ENCODE assay signal across 22 mouse cellular contexts in genomic region chr13:40509290-40509689, GRCm38 (mm10).
DNase-seq lines count a peak whose midpoint lies in the region; ATAC-seq lines count a peak whose summit lies in the region.
"Had no signal": no experiment of that assay in that cellular context is flagged by ENCODE, and none has a peak within 500 bp of the region (broad histone marks: within the 10 kb centered on the region; RNA-seq: fewer than 3 reads in every experiment).

No protein-coding gene starts in this region.

- DNase-seq in ES-CJ7 (ENCODE audit: low read depth, low spot score) (peak; percentile 37), R1 (ENCODE audit: low read depth, low spot score) (peak; percentile 53), ZHBTc4 (ENCODE audit: low read depth, low spot score) (peak; percentile 22)
- no peak for DNase-seq in kidney, postnatal 4 days
- no peak for DNase-seq in kidney, adult 11 months
- DNase-seq: adrenal gland, adult 2 months; adrenal gland, adult 8-10 months; adrenal gland, postnatal 10 days; adrenal gland, postnatal 14 days; adrenal gland, postnatal 25 days; adrenal gland, postnatal 36 days; B cell, adult 2 months; cerebellum, adult 11 months; cerebellum, adult 11-12 months; cerebellum, adult 18-20 months; cerebellum, adult 2 months; cerebellum, adult 8-10 months; cerebellum, adult 9-10 months had no signal

- ATAC-seq in inflammation-experienced regulatory T-cells, adult 6 months: no peak
- ATAC-seq: activated CD4-positive, CD25-positive, alpha-beta regulatory T cell, adult 4 months; CD4-positive, CD25-positive, alpha-beta regulatory T cell, adult 4 months; Patski had no signal

Comparison
In these comparisons a context has a peak if more than half of its experiments do, and no peak if none do; other contexts are left out.
1. DNase-seq: peak in ES-CJ7 (single experiment), R1 (single experiment) and ZHBTc4 (single experiment); none in kidney, postnatal 4 days (0 of 2) and kidney, adult 11 months (single experiment).